Mouse (Mus musculus) lung, postnatal 0 days (tissue): Measurements from ENCODE around the gene Rcan2.

Experiments used
- CTCF ChIP-seq: IDR thresholded peaks from 2 replicates; pipeline ENCODE4 v1.5.1; 2016; ENCODE audit warnings: antibody characterized with exemption, mild to moderate bottlenecking
- EP300 ChIP-seq: IDR thresholded peaks from 2 replicates; pipeline ENCODE4 v1.6.1; 2016; ENCODE audit warnings: antibody characterized with exemption, mild to moderate bottlenecking, control low read depth

DNA sequence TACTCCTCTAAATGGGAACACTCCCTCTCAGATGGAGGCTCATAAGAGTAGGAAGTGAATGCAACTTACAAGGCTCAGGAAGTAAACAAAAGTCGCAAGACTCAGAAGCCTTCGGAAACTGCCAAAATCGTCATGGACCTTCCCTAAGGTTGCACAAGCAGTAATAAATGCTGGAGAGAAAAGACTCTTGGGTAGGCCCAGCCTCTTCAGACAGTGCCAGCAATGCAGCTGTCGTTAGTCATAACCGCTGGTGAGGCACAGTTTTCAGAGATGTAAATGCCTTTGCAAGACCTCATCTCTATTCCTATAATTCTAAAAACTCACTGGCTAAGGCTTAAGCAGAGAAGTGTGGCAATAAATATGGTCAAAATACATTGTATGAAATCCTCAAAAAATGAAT lies 12.9 kb upstream of the Rcan2 start:
- TF ChIP-seq EP300 (no peak), CTCF (no peak)
